Mouse (Mus musculus): Measurements from ENCODE around the gene 1700023F06Rik.
"Not testable (repeated sequence)": the region's sequence is repeated elsewhere in the genome, so short reads cannot be mapped to it uniquely, and the experiment has no call there.

1700023F06Rik gene

GRCm38 (mm10) chr11:103222718-103223117 lies 14.4 kb upstream of the 1700023F06Rik start:
- DNase-seq (ENCODE audit: low spot score): not testable (repeated sequence)

- DNase-seq (ENCODE audit: low spot score): no peak
These were observed 13.1 kb upstream of the 1700023F06Rik start for GRCm38 (mm10) chr11:103221437-103221836.

GRCm38 (mm10) chr11:103219995-103220394 lies 11.6 kb upstream of the 1700023F06Rik start:
- no peak for DNase-seq (ENCODE audit: low spot score)

GRCm38 (mm10) chr11:103219259-103219658 lies 10.9 kb upstream of the 1700023F06Rik start:
- DNase-seq (ENCODE audit: low spot score): no peak

- no peak for DNase-seq (ENCODE audit: low spot score)
These were observed 10.2 kb upstream of the 1700023F06Rik start for GRCm38 (mm10) chr11:103218517-103218901.

- DNase-seq (ENCODE audit: low spot score): no peak
These were observed 9.6 kb upstream of the 1700023F06Rik start, which contains the start of gene Spata32 for GRCm38 (mm10) chr11:103217790-103218516. Spata32 (minus strand) TSS chr11:103218432.

GRCm38 (mm10) chr11:103215355-103215754 lies 7.0 kb upstream of the 1700023F06Rik start:
- DNase-seq (ENCODE audit: low spot score): no peak

- DNase-seq (ENCODE audit: low spot score): no peak
These were observed 5.4 kb upstream of the 1700023F06Rik start for GRCm38 (mm10) chr11:103213712-103214111.

GRCm38 (mm10) chr11:103210291-103210690 lies 1.9 kb upstream of the 1700023F06Rik start:
- no peak for DNase-seq (ENCODE audit: low spot score)

GRCm38 (mm10) chr11:103206203-103206602 lies 2.2 kb downstream of the 1700023F06Rik start:
- no peak for DNase-seq (ENCODE audit: low spot score)

- no peak for DNase-seq (ENCODE audit: low spot score)
These were observed 6.0 kb downstream of the 1700023F06Rik start for GRCm38 (mm10) chr11:103202376-103202775.

GRCm38 (mm10) chr11:103201664-103202063 lies 6.7 kb downstream of the 1700023F06Rik start:
- DNase-seq (ENCODE audit: low spot score): no peak

GRCm38 (mm10) chr11:103198911-103199803 lies 9.2 kb downstream of the 1700023F06Rik start:
- peak; percentile 33 for DNase-seq (ENCODE audit: low spot score)

GRCm38 (mm10) chr11:103198339-103198738 lies 10.0 kb downstream of the 1700023F06Rik start:
- DNase-seq (ENCODE audit: low spot score): no peak

GRCm38 (mm10) chr11:103197340-103197739 lies 11.0 kb downstream of the 1700023F06Rik start:
- DNase-seq (ENCODE audit: low spot score): no peak

GRCm38 (mm10) chr11:103195656-103196055 lies 12.7 kb downstream of the 1700023F06Rik start:
- DNase-seq (ENCODE audit: low spot score): no peak

GRCm38 (mm10) chr11:103195236-103195635 lies 13.1 kb downstream of the 1700023F06Rik start:
- no peak for DNase-seq (ENCODE audit: low spot score)

- DNase-seq (ENCODE audit: low spot score): no peak
These were observed 14.6 kb downstream of the 1700023F06Rik start for GRCm38 (mm10) chr11:103193825-103194168.

GRCm38 (mm10) chr11:103192956-103193824 lies 15.2 kb downstream of the 1700023F06Rik start:
- DNase-seq (ENCODE audit: low spot score): peak; percentile 43

GRCm38 (mm10) chr11:103192230-103192955 lies 16.0 kb downstream of the 1700023F06Rik start:
- DNase-seq (ENCODE audit: low spot score): no peak

- DNase-seq (ENCODE audit: low spot score): no peak
These were observed 23.5 kb downstream of the 1700023F06Rik start for GRCm38 (mm10) chr11:103184891-103185290.
